Mouse (Mus musculus) adrenal gland, postnatal 4 days (tissue): ENCODE measurements around the gene Akt1. TPM values are rescaled to one million over a fixed set of nuclear protein-coding genes. Genes with fewer than 3 reads are reported as not detected.

ENCODE experiments used
- DNase-seq, 2 experiments: peaks; one replicate each; pipeline ENCODE4 v3.0.0; 2021 to 2022; ENCODE audit warnings: low spot score in 2 of 2, mixed read lengths in 2 of 2
- microRNA-seq: library from miRNA; unstranded; fragments of <30 nt; microRNA quantifications from one replicate; pipeline ENCODE4 v1.2.0, GENCODE M21; 2021
- total RNA-seq, 2 experiments: library from RNA; stranded (reverse); gene quantifications; 2 replicates each; pipeline ENCODE4 v1.2.3; 2021

Gene Akt1
- total RNA-seq, 2 experiments from 2014 or later = 334 to 351 TPM

DNA sequence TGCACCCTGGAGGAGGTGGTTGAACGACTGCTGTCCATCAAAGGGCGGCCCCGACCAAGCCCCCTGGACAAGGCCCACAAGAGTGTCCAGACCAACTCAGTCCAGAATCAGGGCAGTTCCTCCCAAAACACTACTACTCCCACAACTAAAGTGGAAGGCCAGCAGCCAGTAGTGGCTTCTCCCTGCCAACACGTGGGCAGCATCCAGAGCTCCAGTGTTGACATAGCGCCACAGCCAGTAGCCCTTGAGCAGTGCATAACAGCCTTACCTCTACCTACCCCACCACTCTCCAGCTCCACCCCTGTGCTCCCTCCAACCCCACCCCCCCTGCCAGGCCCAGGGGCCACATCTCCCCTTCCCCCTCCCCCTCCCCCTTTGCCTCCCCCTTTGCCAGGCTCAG, 70.7 kb downstream of the Akt1 start:
- no peak for DNase-seq

Small RNA genes within 50 kb of the gene (microRNA-seq; reads per million reads assigned to microRNA genes)
- 0.79 reads per million for gene Mir6939

Other genes starting within 250 kb of the Akt1 start
- 1 to 10 TPM; 9.1 to 9.8 TPM for gene A530016L24Rik, start 185.4 kb downstream of the Akt1 start, total RNA-seq
- gene Tmem179, start 158.1 kb downstream of the Akt1 start, total RNA-seq = 1 to 10 TPM; 5.8 to 6.6 TPM
- gene Inf2, start 86.1 kb downstream of the Akt1 start, total RNA-seq = 10 to 100 TPM; 26.5 to 27.3 TPM
- gene Adssl1, start 54.8 kb downstream of the Akt1 start, total RNA-seq = 10 to 100 TPM; 17.1 to 19.5 TPM
- 10 to 100 TPM; 69.9 to 72.6 TPM for gene Siva1, start 30.2 kb downstream of the Akt1 start, total RNA-seq
- gene Zbtb42, start 3.9 kb upstream of the Akt1 start, total RNA-seq = 1 to 10 TPM; 6.4 to 6.8 TPM
- 10 to 100 TPM; 49.2 to 56.6 TPM for gene Cep170b, start 45.6 kb upstream of the Akt1 start, total RNA-seq
- 10 to 100 TPM; 11.8 to 15.2 TPM for gene Pld4, start 85.8 kb upstream of the Akt1 start, total RNA-seq
- 10 to 100 TPM in 1 of 2 experiments, 1 to 10 TPM in 1; 9.8 to 12.0 TPM for gene Ahnak2, start 127.8 kb upstream of the Akt1 start, total RNA-seq
- 1 to 10 TPM; 8.2 to 10.0 TPM for gene Clba1, start 134.1 kb upstream of the Akt1 start, total RNA-seq
- 10 to 100 TPM; 31.1 to 32.5 TPM for gene Cdca4, start 154.5 kb upstream of the Akt1 start, total RNA-seq
- gene Gpr132, start 193.3 kb upstream of the Akt1 start, total RNA-seq = under 1 TPM; 0.20 to 0.39 TPM